Mouse (Mus musculus) cerebellum, postnatal 25 days (tissue): ENCODE measurements at regions not wholly inside any gene's neighbourhood (a gene's known extent, or its start where the extent isn't known, plus 50 kb on each side); places are given as distances from the start of the nearest gene placed in this dataset.

Experiments used
- DNase-seq, 2 experiments: peaks; one replicate each; pipeline ENCODE4 v3.0.0; 2021; ENCODE audit warnings: mixed read lengths in 2 of 2

GRCm38 (mm10) chr2:173930606-173931177, 145.4 kb upstream of the Stx16 start:
- no peak for DNase-seq

GRCm38 (mm10) chr2:173935706-173936105, 140.4 kb upstream of the Stx16 start:
- no peak for DNase-seq

- no peak for DNase-seq
Measured at GRCm38 (mm10) chr2:173937531-173938439, 138.3 kb upstream of the Stx16 start.

DNA sequence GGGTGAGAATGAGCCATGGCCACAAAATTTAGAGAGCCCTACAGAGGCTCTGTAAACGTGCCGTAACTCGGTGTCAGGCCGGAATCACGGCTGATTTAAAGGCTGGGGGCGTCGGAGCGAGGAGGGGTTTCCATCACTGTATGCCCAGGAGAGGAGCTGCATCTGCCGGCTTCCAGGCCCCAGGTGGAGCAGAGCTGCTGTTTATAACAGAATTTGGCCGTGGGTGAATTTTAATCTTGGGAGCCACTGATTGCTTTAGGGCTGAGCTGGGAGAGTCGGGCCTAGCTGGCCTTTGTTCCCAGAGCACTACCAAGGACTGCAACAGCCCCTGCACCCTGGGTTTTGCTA, 137.7 kb upstream of the Stx16 start:
- DNase-seq: no peak

- DNase-seq: no peak
Measured at GRCm38 (mm10) chr2:173945441-173945840, 130.7 kb upstream of the Stx16 start.

- DNase-seq: no peak
Measured at GRCm38 (mm10) chr2:173948586-173948985, 127.5 kb upstream of the Stx16 start.

- DNase-seq: no peak
Measured at GRCm38 (mm10) chr2:173950164-173950891, 125.8 kb upstream of the Stx16 start.

- DNase-seq: no peak
Measured at GRCm38 (mm10) chr2:173966111-173966510, 110.0 kb upstream of the Stx16 start.

GRCm38 (mm10) chr2:173970789-173971188, 105.3 kb upstream of the Stx16 start:
- no peak for DNase-seq

DNA sequence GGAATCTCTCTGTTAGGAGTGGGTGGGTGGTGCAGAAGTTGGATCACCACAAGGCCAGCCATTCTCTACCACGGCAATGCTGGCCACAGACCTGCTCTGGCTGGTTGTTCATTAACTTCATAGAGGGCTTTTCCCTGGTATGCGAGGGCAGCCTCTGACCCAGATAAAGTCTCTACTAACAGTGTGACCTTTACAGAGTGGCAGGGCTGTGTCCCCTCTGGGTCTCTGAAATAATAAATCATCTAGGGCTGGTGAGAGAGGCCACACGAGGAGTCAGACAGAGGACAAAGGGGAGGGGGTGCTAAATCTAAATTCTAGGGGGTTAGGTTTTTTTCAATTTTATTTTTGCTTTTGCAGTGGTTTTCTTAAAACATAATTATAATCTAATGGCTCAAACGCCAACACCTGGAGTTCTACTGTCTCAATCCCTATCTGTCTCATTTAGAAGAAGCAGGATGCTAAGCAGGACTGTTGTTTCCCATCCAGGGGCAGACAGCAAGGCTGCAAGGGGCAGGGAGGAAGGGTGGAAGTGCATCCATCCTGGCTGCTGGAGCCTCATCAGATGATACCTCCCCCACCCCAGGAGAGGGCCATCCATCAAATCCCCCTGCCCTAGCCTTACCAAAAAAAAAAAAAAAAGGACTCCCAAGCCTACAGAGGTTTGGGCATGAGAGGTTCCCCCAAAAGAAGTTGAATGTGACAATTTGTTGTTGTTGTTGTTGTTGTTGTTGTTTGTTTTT, 99.6 kb upstream of the Stx16 start:
- DNase-seq: no peak

DNA sequence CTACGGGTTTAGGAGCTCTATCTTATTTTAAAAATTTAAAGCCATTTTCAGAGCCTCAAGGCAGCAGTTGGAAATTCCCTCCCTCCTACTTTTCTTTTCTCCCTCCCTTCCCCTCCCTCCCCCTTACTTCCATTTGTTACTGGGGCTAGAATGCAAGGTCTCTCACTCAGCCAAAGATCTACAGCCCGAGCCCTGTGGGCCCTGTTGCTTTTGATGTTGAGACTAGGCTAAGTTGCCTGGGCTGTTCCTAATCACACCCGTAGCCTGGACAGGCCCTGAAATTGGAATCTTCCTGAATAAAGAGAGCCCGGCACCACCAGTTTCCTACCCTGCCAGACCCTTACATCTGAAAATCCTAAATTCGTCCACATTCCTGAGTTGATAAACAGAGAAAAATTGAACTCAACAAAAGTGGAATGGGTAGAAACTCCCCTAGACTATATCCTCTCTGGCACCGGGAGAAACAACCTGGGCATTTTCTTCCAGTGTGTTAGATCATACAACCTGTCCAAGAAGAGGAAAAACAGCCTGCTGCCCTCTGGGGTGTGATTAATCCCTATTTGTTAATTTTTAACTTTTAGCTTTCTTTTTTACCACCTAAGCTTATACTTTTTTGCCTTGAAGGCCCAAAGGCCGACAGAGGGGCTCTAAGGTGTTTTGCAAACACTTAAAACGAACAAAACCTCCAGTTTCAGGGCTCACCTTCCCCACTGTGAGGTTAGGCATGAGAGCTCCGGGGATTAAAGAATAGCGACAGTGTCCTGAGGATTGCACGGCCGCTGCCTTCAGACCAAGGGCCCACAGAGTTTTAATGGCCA, 98.7 kb upstream of the Stx16 start:
- no peak for DNase-seq

GRCm38 (mm10) chr2:173978138-173978765, 97.9 kb upstream of the Stx16 start:
- DNase-seq: no peak

GRCm38 (mm10) chr2:173981036-173981435, 95.1 kb upstream of the Stx16 start:
- no peak for DNase-seq

- no peak for DNase-seq
Measured at GRCm38 (mm10) chr2:173987516-173987915, 88.6 kb upstream of the Stx16 start.

- DNase-seq: no peak
Measured at GRCm38 (mm10) chr2:173987921-173988320, 88.2 kb upstream of the Stx16 start.

- DNase-seq: no peak
Measured at GRCm38 (mm10) chr2:173988641-173989336, 87.3 kb upstream of the Stx16 start.

DNA sequence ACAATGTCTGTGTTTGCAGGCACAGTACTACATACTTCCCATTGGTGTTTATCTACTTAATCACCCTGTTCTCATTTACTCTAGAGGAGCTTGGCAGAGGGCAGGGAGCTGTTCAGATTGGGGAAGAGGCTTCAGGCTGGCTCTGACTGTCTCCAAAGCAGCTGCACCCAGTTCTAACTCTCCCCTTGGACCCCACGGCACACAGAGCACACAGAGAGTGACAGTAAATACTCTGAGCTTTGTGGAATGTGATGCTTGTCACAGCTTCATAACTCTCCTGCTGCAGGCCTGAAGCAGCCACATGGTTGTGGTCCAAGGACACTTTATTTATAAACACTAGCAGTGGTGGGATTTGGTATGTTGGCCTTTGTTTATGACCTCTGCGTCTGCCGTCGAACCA, 85.4 kb upstream of the Stx16 start:
- no peak for DNase-seq

DNA sequence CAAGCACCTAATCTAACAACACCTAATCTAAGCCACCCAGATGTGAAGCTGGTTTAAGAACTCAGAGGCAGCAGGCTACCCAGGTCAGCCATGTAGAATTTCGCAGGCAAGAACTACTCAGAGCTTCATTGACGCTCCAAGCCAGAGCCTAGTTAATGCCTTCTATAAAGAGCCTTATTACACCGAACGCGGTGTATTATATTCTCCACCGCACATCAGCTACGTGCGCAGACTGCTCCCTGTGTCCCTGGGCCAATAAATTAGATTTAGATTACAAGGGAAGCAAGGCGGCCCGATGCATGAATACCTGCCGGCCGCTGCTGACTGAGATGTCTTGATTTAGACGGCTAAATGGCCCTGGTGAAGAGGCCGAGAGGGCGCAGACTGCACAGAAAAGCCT, 84.7 kb upstream of the Stx16 start:
- no peak for DNase-seq

- no peak for DNase-seq
Measured at GRCm38 (mm10) chr2:173992041-173992440, 84.1 kb upstream of the Stx16 start.

DNA sequence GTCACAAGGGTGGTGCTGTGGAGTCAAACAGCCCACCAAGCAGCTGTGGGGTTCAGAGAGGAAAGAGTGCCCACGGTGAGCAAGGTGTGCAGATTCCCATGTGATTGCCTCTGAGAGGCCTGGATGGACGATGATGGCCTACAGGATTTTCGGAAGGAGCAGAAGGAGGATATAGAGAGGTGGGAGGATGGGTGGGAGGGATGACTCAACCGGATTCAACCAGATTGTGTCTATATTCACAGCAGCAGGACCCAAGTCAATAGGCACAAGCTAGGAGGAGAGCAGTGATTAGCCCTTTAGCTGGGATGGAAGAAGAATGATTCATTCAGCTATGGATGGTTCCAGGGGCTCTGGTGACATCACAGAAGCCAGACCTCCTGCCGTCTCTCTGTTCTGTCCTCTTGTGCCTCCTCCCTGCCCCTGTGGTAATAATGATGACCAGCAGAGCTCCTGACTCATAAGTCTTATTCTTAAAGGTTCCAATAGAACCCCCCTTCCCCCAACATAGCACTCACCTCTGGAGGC, 82.6 kb upstream of the Stx16 start:
- no peak for DNase-seq
